Mouse (Mus musculus): ENCODE results near the gene Mink1. TPM values are rescaled to one million over a fixed set of nuclear protein-coding genes. Genes with fewer than 3 reads are reported as not detected.
"Not testable (repeated sequence)": the region's sequence is repeated elsewhere in the genome, so short reads cannot be mapped to it uniquely, and the experiment has no call there.

Gene Mink1
- total and polyA plus RNA-seq, 3 experiments = 33.8 to 230 (median 57.3) TPM

- DNase-seq (ENCODE audit: low read depth, low spot score); H3K9me3 ChIP-seq (replicated peaks; ENCODE audit: insufficient read depth, low read length); H3K9ac ChIP-seq (ENCODE audit: control insufficient read depth, low read depth, low read length, poor library complexity, severe bottlenecking); H3K27ac ChIP-seq (ENCODE audit: control insufficient read depth, low read depth, low read length); H3K27me3 ChIP-seq (ENCODE audit: control insufficient read depth in 1 of 2, insufficient read depth in 2 of 2, low read length in 2 of 2); H3K4me3 ChIP-seq (ENCODE audit: control insufficient read depth in 1 of 2, insufficient read depth in 1 of 2, low read depth in 2 of 2, low read length in 2 of 2); H3K36me3 ChIP-seq (ENCODE audit: control insufficient read depth in 1 of 2, insufficient read depth in 2 of 2, low read length in 2 of 2): not testable (repeated sequence)
- Histone ChIP-seq H3K4me1 (ENCODE audit: control insufficient read depth in 1 of 2, insufficient read depth in 2 of 2, low read length in 2 of 2) (peaks cover 3 to 15% of the 10 kb centered on the region in 2 experiments), H3K79me2 (ENCODE audit: control insufficient read depth, insufficient read depth, low read length, poor library complexity) (peaks cover 13% of the 10 kb centered on the region)
- TF ChIP-seq ZNF384 (IDR thresholded peaks at IDR 0.05; ENCODE audit: low read depth, low read length) (peak; percentile 87), CTCF (IDR thresholded peaks at IDR 0.05 in 2 of 3, conservative IDR thresholded peaks at IDR 0.05 in 1 of 3; ENCODE audit: control insufficient read depth in 1 of 3, insufficient read depth in 1 of 3, low read depth in 2 of 3, low read length in 3 of 3, poor library complexity in 1 of 3, severe bottlenecking in 1 of 3) (peak in 2 of 3 experiments; percentile 6 to 14; a peak in 2 of 6 replicates)
Observed at GRCm38 (mm10) chr11:70523306-70523989, 39.2 kb upstream of the Mink1 start.

GRCm38 (mm10) chr11:70524782-70525181, 37.9 kb upstream of the Mink1 start:
- peaks cover 3 to 5% of the 10 kb centered on the region in 2 experiments; a peak in 3 of 4 replicates for H3K36me3 ChIP-seq (ENCODE audit: control insufficient read depth in 1 of 2, insufficient read depth in 2 of 2, low read length in 2 of 2)
- peaks cover 0 to 7% of the 10 kb centered on the region in 2 experiments; a peak in 1 of 4 replicates for H3K4me1 ChIP-seq (ENCODE audit: control insufficient read depth in 1 of 2, insufficient read depth in 2 of 2, low read length in 2 of 2)
- H3K27ac ChIP-seq (ENCODE audit: control insufficient read depth, low read depth, low read length) = peak overlapping the region; percentile 36; the same call in 1 of the 2 replicates
- TF ChIP-seq TAL1 (IDR thresholded peaks at IDR 0.05; ENCODE audit: low read length) (no peak), MYC (IDR thresholded peaks at IDR 0.05; ENCODE audit: low read depth, low read length) (no peak), POLR2A (IDR thresholded peaks at IDR 0.05; ENCODE audit: control insufficient read depth in 1 of 2, insufficient read depth in 1 of 2, low read depth in 1 of 2, low read length in 2 of 2, poor library complexity in 1 of 2) (no peak), ZMIZ1 (IDR thresholded peaks at IDR 0.05; ENCODE audit: low read depth, low read length) (no peak), GABPA (IDR thresholded peaks at IDR 0.05; ENCODE audit: low read depth, low read length) (no peak), ETS1 (IDR thresholded peaks at IDR 0.05; ENCODE audit: low read depth, low read length) (no peak), CHD1 (IDR thresholded peaks at IDR 0.05; ENCODE audit: low read depth, low read length) (no peak), TBP (IDR thresholded peaks at IDR 0.05; ENCODE audit: low read depth, low read length) (no peak; the same call in 1 of the 2 replicates), HCFC1 (IDR thresholded peaks at IDR 0.05; ENCODE audit: low read depth, low read length) (no peak), USF1 (IDR thresholded peaks at IDR 0.05; ENCODE audit: low read depth, low read length) (no peak), MXI1 (IDR thresholded peaks at IDR 0.05; ENCODE audit: low read depth, low read length) (no peak), E2F4 (IDR thresholded peaks at IDR 0.05; ENCODE audit: borderline replicate concordance, low read depth, low read length) (no peak), MYB (IDR thresholded peaks at IDR 0.05; ENCODE audit: low read depth, low read length) (no peak)
- H3K9me3 ChIP-seq (replicated peaks; ENCODE audit: insufficient read depth, low read length) = no peaks in the 10 kb centered on the region
- no peak for DNase-seq (ENCODE audit: low read depth, low spot score)
- H3K79me2 ChIP-seq (ENCODE audit: control insufficient read depth, insufficient read depth, low read length, poor library complexity) = peaks cover 13% of the 10 kb centered on the region
- H3K9ac ChIP-seq (ENCODE audit: control insufficient read depth, low read depth, low read length, poor library complexity, severe bottlenecking) = peak overlapping the region; percentile 62
- peak overlapping the region; percentile 45 to 53 for H3K4me3 ChIP-seq (ENCODE audit: control insufficient read depth in 1 of 2, insufficient read depth in 1 of 2, low read depth in 2 of 2, low read length in 2 of 2)
- H3K27me3 ChIP-seq (ENCODE audit: control insufficient read depth in 1 of 2, insufficient read depth in 2 of 2, low read length in 2 of 2) = no peaks in the 10 kb centered on the region

Measured in MEL (cell line).